Mouse (Mus musculus): ENCODE data around the gene Hivep2. TPM values are rescaled to one million over a fixed set of nuclear protein-coding genes. Genes with fewer than 3 reads are reported as not detected.

Gene Hivep2
- total RNA-seq, 2 experiments from 2014 or later, result 43.3 to 46.8 TPM

- DNase-seq, result no peak
- intact Hi-C loops (cut with DNase I; ENCODE audit: low total_unique reads), result no loop called here
Observed at GRCm38 (mm10) chr10:14016287-14016970, 50.6 kb downstream of the Hivep2 start.

- intact Hi-C loops (cut with DNase I; ENCODE audit: low total_unique reads), result no loop called here
- no peak for DNase-seq
Observed at GRCm38 (mm10) chr10:14017338-14017737, 51.5 kb downstream of the Hivep2 start.

GRCm38 (mm10) chr10:14017822-14018364 is 52.0 kb downstream of the Hivep2 start:
- DNase-seq, result no peak
- intact Hi-C loops (cut with DNase I; ENCODE audit: low total_unique reads), result no loop called here

- no peak for DNase-seq
- intact Hi-C loops (cut with DNase I; ENCODE audit: low total_unique reads), result no loop called here
Observed at GRCm38 (mm10) chr10:14018672-14019071, 52.8 kb downstream of the Hivep2 start.

GRCm38 (mm10) chr10:14019198-14019597 is 53.3 kb downstream of the Hivep2 start:
- DNase-seq, result no peak
- intact Hi-C loops (cut with DNase I; ENCODE audit: low total_unique reads), result no loop called here

GRCm38 (mm10) chr10:14020253-14020652 is 54.4 kb downstream of the Hivep2 start:
- DNase-seq, result no peak
- intact Hi-C loops (cut with DNase I; ENCODE audit: low total_unique reads), result no loop called here

GRCm38 (mm10) chr10:14024971-14025370 is 59.1 kb downstream of the Hivep2 start:
- no peak for DNase-seq
- intact Hi-C loops (cut with DNase I; ENCODE audit: low total_unique reads), result no loop called here

- no peak for DNase-seq
- intact Hi-C loops (cut with DNase I; ENCODE audit: low total_unique reads), result no loop called here
Observed at GRCm38 (mm10) chr10:14027751-14028150, 61.9 kb downstream of the Hivep2 start.

- no peak for DNase-seq
- intact Hi-C loops (cut with DNase I; ENCODE audit: low total_unique reads), result no loop called here
Observed at GRCm38 (mm10) chr10:14028956-14029355, 63.1 kb downstream of the Hivep2 start.

- intact Hi-C loops (cut with DNase I; ENCODE audit: low total_unique reads), result no loop called here
- no peak for DNase-seq
Observed at GRCm38 (mm10) chr10:14030458-14031035, 64.7 kb downstream of the Hivep2 start.

- DNase-seq, result no peak
- intact Hi-C loops (cut with DNase I; ENCODE audit: low total_unique reads), result no loop called here
Observed at GRCm38 (mm10) chr10:14032532-14032931, 66.7 kb downstream of the Hivep2 start.

- DNase-seq, result no peak
- intact Hi-C loops (cut with DNase I; ENCODE audit: low total_unique reads), result no loop called here
Observed at GRCm38 (mm10) chr10:14034046-14034445, 68.2 kb downstream of the Hivep2 start.

GRCm38 (mm10) chr10:14034790-14035189 is 68.9 kb downstream of the Hivep2 start:
- DNase-seq, result no peak
- intact Hi-C loops (cut with DNase I; ENCODE audit: low total_unique reads), result no loop called here

GRCm38 (mm10) chr10:14035607-14036006 is 69.7 kb downstream of the Hivep2 start:
- DNase-seq, result no peak
- intact Hi-C loops (cut with DNase I; ENCODE audit: low total_unique reads), result no loop called here

- intact Hi-C loops (cut with DNase I; ENCODE audit: low total_unique reads), result no loop called here
- DNase-seq, result no peak
Observed at GRCm38 (mm10) chr10:14036472-14036871, 70.6 kb downstream of the Hivep2 start.

GRCm38 (mm10) chr10:14037977-14038489 is 72.2 kb downstream of the Hivep2 start:
- DNase-seq, result no peak
- intact Hi-C loops (cut with DNase I; ENCODE audit: low total_unique reads), result no loop called here

- DNase-seq, result no peak
- intact Hi-C loops (cut with DNase I; ENCODE audit: low total_unique reads), result no loop called here
Observed at GRCm38 (mm10) chr10:14040716-14041470, 75.0 kb downstream of the Hivep2 start.

GRCm38 (mm10) chr10:14041606-14042005 is 75.7 kb downstream of the Hivep2 start:
- no peak for DNase-seq
- intact Hi-C loops (cut with DNase I; ENCODE audit: low total_unique reads), result no loop called here

- intact Hi-C loops (cut with DNase I; ENCODE audit: low total_unique reads), result no loop called here
- DNase-seq, result no peak
Observed at GRCm38 (mm10) chr10:14042539-14043348, 76.9 kb downstream of the Hivep2 start.

- intact Hi-C loops (cut with DNase I; ENCODE audit: low total_unique reads), result no loop called here
- DNase-seq, result no peak
Observed at GRCm38 (mm10) chr10:14043349-14043710, 77.5 kb downstream of the Hivep2 start.
